ENCODE assay signal across 25 mouse cellular contexts in genomic region chr7:132046662-132047061, GRCm38 (mm10).
DNase-seq lines count a peak whose midpoint lies in the region; ATAC-seq and TF ChIP-seq lines count a peak whose summit lies in the region.
"Had no signal": no experiment of that assay in that cellular context is flagged by ENCODE, and none has a peak within 500 bp of the region (broad histone marks: within the 10 kb centered on the region; RNA-seq: fewer than 3 reads in every experiment).

No protein-coding gene starts in this region.

- H3K4me2 ChIP-seq in hindbrain, embryonic 13.5 days: no peak overlapping the region
- H3K4me2 ChIP-seq in midbrain, embryonic 11.5 days: no peak overlapping the region
- no peak overlapping the region for H3K4me2 ChIP-seq in midbrain, embryonic 16.5 days (ENCODE audit: low read length)
- no peak overlapping the region for H3K4me2 ChIP-seq in stomach, embryonic 14.5 days (replicated peaks; ENCODE audit: low read depth, low read length)
- no peak overlapping the region for H3K4me2 ChIP-seq in stomach, postnatal 0 days (replicated peaks; ENCODE audit: low read depth)
- H3K4me2 ChIP-seq: forebrain, embryonic 13.5 days; heart, embryonic 11.5 days; limb, embryonic 12.5 days; liver, embryonic 15.5 days; lung, embryonic 14.5 days had no signal

- H3K9ac ChIP-seq in hindbrain, embryonic 13.5 days: no peak overlapping the region
- no peak overlapping the region for H3K9ac ChIP-seq in midbrain, embryonic 11.5 days (ENCODE audit: low read length)
- no peak overlapping the region for H3K9ac ChIP-seq in midbrain, embryonic 16.5 days (ENCODE audit: low read depth, low read length)
- no peak overlapping the region for H3K9ac ChIP-seq in stomach, embryonic 14.5 days (replicated peaks; ENCODE audit: low read depth, low read length)
- no peak overlapping the region for H3K9ac ChIP-seq in stomach, postnatal 0 days (ENCODE audit: low read length)
- H3K9ac ChIP-seq in heart, adult 2 months (ENCODE audit: low read depth, low read length): no peak overlapping the region
- H3K9ac ChIP-seq: forebrain, embryonic 13.5 days; limb, embryonic 12.5 days; liver, embryonic 15.5 days; lung, embryonic 14.5 days had no signal

- H3K79me2 ChIP-seq in heart, adult 2 months (replicated peaks; ENCODE audit: control insufficient read depth, insufficient read depth, low read length): no peaks in the 10 kb centered on the region

- H3K4me3 ChIP-seq in hindbrain, embryonic 13.5 days: no peak overlapping the region
- no peak overlapping the region for H3K4me3 ChIP-seq in hindbrain, embryonic 10.5 days
- H3K4me3 ChIP-seq in midbrain, embryonic 11.5 days (ENCODE audit: low read depth, low read length): no peak overlapping the region
- no peak overlapping the region for H3K4me3 ChIP-seq in midbrain, embryonic 16.5 days (ENCODE audit: low read depth, low read length)
- H3K4me3 ChIP-seq in stomach, embryonic 14.5 days (ENCODE audit: low read depth, low read length): no peak overlapping the region
- no peak overlapping the region for H3K4me3 ChIP-seq in stomach, postnatal 0 days (ENCODE audit: low read depth, low read length)
- H3K4me3 ChIP-seq in heart, adult 2 months: no peak overlapping the region
- H3K4me3 ChIP-seq: forebrain, embryonic 13.5 days; limb, embryonic 12.5 days; liver, embryonic 15.5 days had no signal

- H3K27me3 ChIP-seq in hindbrain, embryonic 13.5 days: no peaks in the 10 kb centered on the region
- no peaks in the 10 kb centered on the region for H3K27me3 ChIP-seq in hindbrain, embryonic 10.5 days (ENCODE audit: insufficient read depth, poor library complexity, severe bottlenecking)
- no peaks in the 10 kb centered on the region for H3K27me3 ChIP-seq in midbrain, embryonic 11.5 days (ENCODE audit: control insufficient read depth, insufficient read depth, low read length)
- no peaks in the 10 kb centered on the region for H3K27me3 ChIP-seq in midbrain, embryonic 16.5 days (ENCODE audit: control insufficient read depth, insufficient read depth, low read depth, low read length)
- H3K27me3 ChIP-seq in stomach, embryonic 14.5 days (ENCODE audit: control insufficient read depth, insufficient read depth, low read length): no peaks in the 10 kb centered on the region
- no peaks in the 10 kb centered on the region for H3K27me3 ChIP-seq in stomach, postnatal 0 days (ENCODE audit: control insufficient read depth, insufficient read depth, low read length)
- no peaks in the 10 kb centered on the region for H3K27me3 ChIP-seq in heart, adult 2 months (ENCODE audit: control insufficient read depth, insufficient read depth, low read length)
- H3K27me3 ChIP-seq: forebrain, embryonic 13.5 days; liver, embryonic 15.5 days; Patski had no signal

- WGBS in hindbrain, embryonic 13.5 days: 61% methylated on average over 4 of the region's 4 CpGs
- 71% methylated on average over 4 of the region's 4 CpGs for WGBS in hindbrain, embryonic 10.5 days
- 64% methylated on average over 4 of the region's 4 CpGs for WGBS in midbrain, embryonic 11.5 days
- 44% methylated on average over 4 of the region's 4 CpGs for WGBS in midbrain, embryonic 16.5 days
- WGBS in stomach, embryonic 14.5 days: 34% methylated on average over 4 of the region's 4 CpGs
- WGBS in stomach, postnatal 0 days: 32% methylated on average over 4 of the region's 4 CpGs
- 54% methylated on average over 4 of the region's 4 CpGs for WGBS in heart, adult 2 months

- TF ChIP-seq CTCF in stomach, postnatal 0 days (IDR thresholded peaks at IDR 0.05; ENCODE audit: low read depth): no peak
- TF ChIP-seq CTCF in heart, adult 2 months (IDR thresholded peaks at IDR 0.05): no peak

- H3K27ac ChIP-seq in hindbrain, embryonic 13.5 days: peak overlapping the region; percentile 15; the same call in 1 of the 2 replicates
- H3K27ac ChIP-seq in hindbrain, embryonic 10.5 days: no peak overlapping the region
- H3K27ac ChIP-seq in midbrain, embryonic 11.5 days (ENCODE audit: low read depth, low read length): no peak overlapping the region
- no peak overlapping the region for H3K27ac ChIP-seq in midbrain, embryonic 16.5 days (ENCODE audit: low read length)
- H3K27ac ChIP-seq in stomach, embryonic 14.5 days (ENCODE audit: low read length): no peak overlapping the region
- H3K27ac ChIP-seq in stomach, postnatal 0 days (replicated peaks): no peak overlapping the region
- H3K27ac ChIP-seq in heart, adult 2 months: no peak overlapping the region
- H3K27ac ChIP-seq: forebrain, embryonic 13.5 days; kidney, postnatal 0 days; limb, embryonic 12.5 days; liver, embryonic 15.5 days had no signal

- intact Hi-C loops in heart, adult 2 months (cut with DNase I): no loop called here

- TF ChIP-seq POLR2A in heart, adult 2 months (IDR thresholded peaks at IDR 0.05; ENCODE audit: insufficient read depth, low read depth, low read length): no peak

- no peak for ATAC-seq in hindbrain, embryonic 13.5 days (ENCODE audit: low FRiP score)
- ATAC-seq in midbrain, embryonic 11.5 days (ENCODE audit: low FRiP score): no peak
- ATAC-seq in midbrain, embryonic 16.5 days: no peak
- ATAC-seq in stomach, embryonic 14.5 days (ENCODE audit: insufficient number of reproducible peaks, insufficient read depth, low FRiP score, low read depth): peak; percentile 53; the same call in 1 of the 2 replicates
- ATAC-seq in stomach, postnatal 0 days (ENCODE audit: low FRiP score, low TSS enrichment): no peak; the same call in 1 of the 2 replicates
- ATAC-seq: forebrain, embryonic 13.5 days; intestine, embryonic 16.5 days; Patski had no signal

- peaks cover 26% of the 10 kb centered on the region for H3K4me1 ChIP-seq in hindbrain, embryonic 13.5 days (replicated peaks)
- H3K4me1 ChIP-seq in hindbrain, embryonic 10.5 days (replicated peaks): peaks cover 9% of the 10 kb centered on the region; the same call in 1 of the 2 replicates
- no peaks in the 10 kb centered on the region for H3K4me1 ChIP-seq in midbrain, embryonic 11.5 days (ENCODE audit: control insufficient read depth, insufficient read depth, low read length)
- H3K4me1 ChIP-seq in midbrain, embryonic 16.5 days (ENCODE audit: control insufficient read depth, insufficient read depth, low read length): no peaks in the 10 kb centered on the region
- no peaks in the 10 kb centered on the region for H3K4me1 ChIP-seq in stomach, embryonic 14.5 days (ENCODE audit: control insufficient read depth, insufficient read depth, low read length)
- H3K4me1 ChIP-seq in stomach, postnatal 0 days (replicated peaks; ENCODE audit: control insufficient read depth, insufficient read depth): no peaks in the 10 kb centered on the region
- H3K4me1 ChIP-seq in heart, adult 2 months (ENCODE audit: control insufficient read depth, insufficient read depth, low read length): no peaks in the 10 kb centered on the region
- H3K4me1 ChIP-seq: liver, embryonic 15.5 days had no signal

- no peak for DNase-seq in hindbrain, embryonic 10.5 days (ENCODE audit: low spot score)
- peak; percentile 57 for DNase-seq in midbrain, embryonic 11.5 days (ENCODE audit: low spot score, missing footprints)
- DNase-seq in stomach, postnatal 0 days (ENCODE audit: low spot score): no peak
- DNase-seq in heart, adult 2 months: no peak
- DNase-seq: adrenal gland, postnatal 10 days; cerebellum, adult 11-12 months; cerebellum, postnatal 10 days; gastrocnemius, postnatal 14 days; heart, adult 11 months; heart, postnatal 36 days; kidney, adult 8-10 months; kidney, postnatal 4 days; lung, embryonic 14.5 days; lung, postnatal 14 days; thymus, postnatal 4 days had no signal

- no peak for TF ChIP-seq EP300 in stomach, postnatal 0 days (optimal IDR thresholded peaks at IDR 0.05)
- no peak for TF ChIP-seq EP300 in heart, adult 2 months (IDR thresholded peaks at IDR 0.05; ENCODE audit: insufficient read depth, low read depth, low read length)

- no peaks in the 10 kb centered on the region for H3K9me3 ChIP-seq in hindbrain, embryonic 13.5 days
- no peaks in the 10 kb centered on the region for H3K9me3 ChIP-seq in hindbrain, embryonic 10.5 days
- H3K9me3 ChIP-seq in midbrain, embryonic 11.5 days (ENCODE audit: control insufficient read depth, low read length): no peaks in the 10 kb centered on the region
- no peaks in the 10 kb centered on the region for H3K9me3 ChIP-seq in midbrain, embryonic 16.5 days (replicated peaks; ENCODE audit: control insufficient read depth, low read length, poor library complexity, severe bottlenecking)
- no peaks in the 10 kb centered on the region for H3K9me3 ChIP-seq in stomach, embryonic 14.5 days (ENCODE audit: control insufficient read depth, low read depth, low read length)
- H3K9me3 ChIP-seq in stomach, postnatal 0 days (ENCODE audit: control insufficient read depth, low read length): no peaks in the 10 kb centered on the region
- H3K9me3 ChIP-seq: forebrain, embryonic 13.5 days; limb, embryonic 12.5 days; liver, embryonic 15.5 days had no signal

- H3K36me3 ChIP-seq in hindbrain, embryonic 13.5 days: no peaks in the 10 kb centered on the region
- H3K36me3 ChIP-seq in hindbrain, embryonic 10.5 days: no peaks in the 10 kb centered on the region
- no peaks in the 10 kb centered on the region for H3K36me3 ChIP-seq in midbrain, embryonic 11.5 days (ENCODE audit: control insufficient read depth, insufficient read depth, low read length)
- H3K36me3 ChIP-seq in midbrain, embryonic 16.5 days (ENCODE audit: control insufficient read depth, insufficient read depth, low read length): no peaks in the 10 kb centered on the region
- H3K36me3 ChIP-seq in stomach, embryonic 14.5 days (ENCODE audit: control insufficient read depth, insufficient read depth, low read length): no peaks in the 10 kb centered on the region
- H3K36me3 ChIP-seq in stomach, postnatal 0 days (ENCODE audit: control insufficient read depth, insufficient read depth, low read length): no peaks in the 10 kb centered on the region
- no peaks in the 10 kb centered on the region for H3K36me3 ChIP-seq in heart, adult 2 months (ENCODE audit: control insufficient read depth, insufficient read depth, low read length)
- H3K36me3 ChIP-seq: limb, embryonic 12.5 days; liver, embryonic 15.5 days had no signal
